Mouse (Mus musculus) myocyte (in vitro differentiated cells): ENCODE results near the gene Gm42372.

Source experiments
- CEBPB ChIP-seq: IDR thresholded peaks from 2 replicates; pipeline ENCODE4 v1.6.1; 2011; ENCODE audit warnings: mild to moderate bottlenecking, moderate library complexity; ENCODE audit not compliant: poor library complexity, insufficient read depth, severe bottlenecking
- E2F4 ChIP-seq: IDR thresholded peaks from one replicate; pipeline ENCODE4 v1.6.1; 2011; ENCODE audit warnings: mild to moderate bottlenecking, control low read depth, moderate library complexity; ENCODE audit not compliant: insufficient read depth
- MAX ChIP-seq: IDR thresholded peaks from one replicate; pipeline ENCODE4 v1.6.1; 2011; ENCODE audit warnings: low read depth, mild to moderate bottlenecking, control low read depth
- MYOD1 ChIP-seq, 3 experiments: IDR thresholded peaks; one replicate each; pipeline ENCODE4 v1.6.1; 2011; ENCODE audit warnings: control low read depth in 2 of 3, low read depth in 2 of 3, mild to moderate bottlenecking in 2 of 3, moderate library complexity in 1 of 3; ENCODE audit not compliant: insufficient read length in 2 of 3, control insufficient read depth in 1 of 3
- MYOG ChIP-seq, 3 experiments: IDR thresholded peaks; one replicate each; pipeline ENCODE4 v1.6.1; 2011; ENCODE audit warnings: control low read depth in 2 of 3, low read depth in 2 of 3, mild to moderate bottlenecking in 2 of 3; ENCODE audit not compliant: insufficient read length in 2 of 3, control insufficient read depth in 1 of 3, insufficient read depth in 1 of 3
- POLR2A ChIP-seq: IDR thresholded peaks from one replicate; pipeline ENCODE4 v1.6.1; 2011; ENCODE audit warnings: low read depth, mild to moderate bottlenecking, control low read depth, moderate library complexity; ENCODE audit not compliant: insufficient read length
- POLR2AphosphoS2 ChIP-seq: IDR thresholded peaks from one replicate; pipeline ENCODE4 v1.6.1; 2011; ENCODE audit warnings: low read depth, control low read depth; ENCODE audit not compliant: insufficient read length
- TCF12 ChIP-seq: IDR thresholded peaks from one replicate; pipeline ENCODE4 v1.6.1; 2011; ENCODE audit warnings: mild to moderate bottlenecking, control low read depth; ENCODE audit not compliant: poor library complexity, insufficient read depth, severe bottlenecking
- USF1 ChIP-seq: IDR thresholded peaks from one replicate; pipeline ENCODE4 v1.6.1; 2011; ENCODE audit warnings: low read depth, mild to moderate bottlenecking, control low read depth, moderate library complexity

GRCm38 (mm10) chr7:16999233-16999632, 16.3 kb downstream of the Gm42372 start:
- TF ChIP-seq USF1: no peak
- TF ChIP-seq POLR2AphosphoS2: no peak
- no peak for TF ChIP-seq POLR2A
- TF ChIP-seq MYOG (IDR thresholded peaks at IDR 0.05; ENCODE audit: control insufficient read depth in 1 of 3, insufficient read depth in 1 of 3, insufficient read length in 2 of 3, low read depth in 2 of 3): no peak
- TF ChIP-seq E2F4: no peak
- TF ChIP-seq TCF12: no peak
- TF ChIP-seq MAX: no peak
- TF ChIP-seq MYOD1 (IDR thresholded peaks at IDR 0.05; ENCODE audit: control insufficient read depth in 1 of 3, insufficient read length in 2 of 3, low read depth in 2 of 3): no peak
- TF ChIP-seq CEBPB: no peak
